Mouse (Mus musculus): Measurements from ENCODE around the gene Tgif1. TPM values are rescaled to one million over a fixed set of nuclear protein-coding genes. Genes with fewer than 3 reads are reported as not detected.

Gene Tgif1
- polyA plus RNA-seq, 1 experiment, result 26.4 TPM

- Histone ChIP-seq H3K4me1 (ENCODE audit: control insufficient read depth, insufficient read depth, insufficient read length, low read length) (peaks cover 9% of the 10 kb centered on the region; the same call in 1 of the 2 replicates), H3K36me3 (ENCODE audit: control insufficient read depth, insufficient read depth, low read length) (no peaks in the 10 kb centered on the region), H3K27me3 (ENCODE audit: control insufficient read depth, insufficient read depth, low read length) (no peaks in the 10 kb centered on the region), H3K27ac (ENCODE audit: insufficient read depth, low read depth, low read length) (peak overlapping the region; percentile 19; the same call in 1 of the 2 replicates), H3K4me3 (ENCODE audit: low read depth, low read length) (no peak overlapping the region)
- WGBS, result 75% methylated on average over 6 of the region's 6 CpGs
- TF ChIP-seq CTCF (IDR thresholded peaks at IDR 0.05; ENCODE audit: extremely low read depth, insufficient read length, insufficient replicate concordance, low read depth, low read length) (no peak), POLR2A (IDR thresholded peaks at IDR 0.05; ENCODE audit: low read depth, low read length) (no peak)
These were observed 13.3 kb upstream of the Tgif1 start for GRCm38 (mm10) chr17:70866538-70867114.

GRCm38 (mm10) chr17:70866029-70866428 lies 12.7 kb upstream of the Tgif1 start:
- Histone ChIP-seq H3K36me3 (ENCODE audit: control insufficient read depth, insufficient read depth, low read length) (no peaks in the 10 kb centered on the region), H3K27me3 (ENCODE audit: control insufficient read depth, insufficient read depth, low read length) (no peaks in the 10 kb centered on the region), H3K4me3 (ENCODE audit: low read depth, low read length) (no peak overlapping the region), H3K4me1 (ENCODE audit: control insufficient read depth, insufficient read depth, insufficient read length, low read length) (peaks cover 9% of the 10 kb centered on the region; the same call in 1 of the 2 replicates), H3K27ac (ENCODE audit: insufficient read depth, low read depth, low read length) (peak overlapping the region; percentile 19)
- 80% methylated on average over 5 of the region's 5 CpGs for WGBS
- TF ChIP-seq CTCF (IDR thresholded peaks at IDR 0.05; ENCODE audit: extremely low read depth, insufficient read length, insufficient replicate concordance, low read depth, low read length) (no peak), POLR2A (IDR thresholded peaks at IDR 0.05; ENCODE audit: low read depth, low read length) (no peak)

DNA sequence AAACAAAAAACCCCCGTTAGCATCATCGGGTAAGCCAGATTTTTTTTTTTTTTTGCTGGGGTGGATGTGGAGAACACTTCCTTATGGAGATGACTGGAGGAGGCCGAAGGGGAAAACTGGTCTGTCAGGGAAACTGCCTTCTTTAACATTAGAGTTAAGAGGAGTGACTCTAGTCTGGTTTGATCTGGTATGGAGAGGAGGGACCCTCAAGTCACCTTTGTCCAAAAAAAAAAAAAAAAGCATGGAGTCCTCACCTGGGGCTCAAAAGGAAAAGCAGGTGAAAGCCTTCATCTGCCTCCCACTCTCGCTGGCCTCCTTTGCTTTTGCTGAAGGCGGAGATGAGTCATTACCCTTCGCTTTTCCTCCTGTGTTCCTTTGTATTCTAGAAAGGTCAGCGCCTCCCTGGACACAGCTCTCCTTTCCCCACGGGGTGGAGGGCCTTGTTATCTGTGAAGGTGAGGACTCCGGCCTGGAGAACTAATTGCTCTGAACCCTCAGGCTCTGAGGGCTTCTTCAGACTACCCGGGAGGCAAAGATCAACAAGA lies 11.8 kb upstream of the Tgif1 start:
- Histone ChIP-seq H3K27ac (ENCODE audit: insufficient read depth, low read depth, low read length) (peak overlapping the region; percentile 47), H3K27me3 (ENCODE audit: control insufficient read depth, insufficient read depth, low read length) (no peaks in the 10 kb centered on the region), H3K4me3 (ENCODE audit: low read depth, low read length) (no peak overlapping the region), H3K4me1 (ENCODE audit: control insufficient read depth, insufficient read depth, insufficient read length, low read length) (peaks cover 9% of the 10 kb centered on the region; the same call in 1 of the 2 replicates), H3K36me3 (ENCODE audit: control insufficient read depth, insufficient read depth, low read length) (no peaks in the 10 kb centered on the region)
- TF ChIP-seq CTCF (IDR thresholded peaks at IDR 0.05; ENCODE audit: extremely low read depth, insufficient read length, insufficient replicate concordance, low read depth, low read length) (no peak), POLR2A (IDR thresholded peaks at IDR 0.05; ENCODE audit: low read depth, low read length) (no peak)
- 28% methylated on average over 10 of the region's 10 CpGs for WGBS

DNA sequence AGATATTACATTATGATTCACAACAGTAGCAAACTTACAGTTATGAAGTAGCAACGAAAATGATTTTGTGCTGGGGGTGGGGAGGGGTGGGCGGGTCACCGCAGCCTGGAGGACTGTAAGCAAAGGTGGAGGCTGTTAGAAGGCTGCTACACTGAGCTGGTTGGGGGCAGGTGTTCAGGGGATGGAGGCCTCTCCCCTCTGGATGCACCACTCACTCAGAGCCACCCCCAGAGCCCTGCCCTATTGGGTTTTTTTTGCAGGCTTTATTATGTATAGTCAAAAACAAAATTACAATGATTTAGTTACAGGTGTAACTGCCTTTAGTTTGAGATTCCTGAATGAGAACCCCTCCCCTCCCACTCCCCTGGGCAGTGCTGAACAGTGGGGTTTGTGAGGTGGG lies 11.3 kb upstream of the Tgif1 start:
- Histone ChIP-seq H3K4me1 (ENCODE audit: control insufficient read depth, insufficient read depth, insufficient read length, low read length) (peaks cover 9% of the 10 kb centered on the region; the same call in 1 of the 2 replicates), H3K27me3 (ENCODE audit: control insufficient read depth, insufficient read depth, low read length) (no peaks in the 10 kb centered on the region), H3K27ac (ENCODE audit: insufficient read depth, low read depth, low read length) (0 out of 2 replicates have a peak overlapping the region, but pooled peaks have one; percentile 47), H3K4me3 (ENCODE audit: low read depth, low read length) (no peak overlapping the region), H3K36me3 (ENCODE audit: control insufficient read depth, insufficient read depth, low read length) (no peaks in the 10 kb centered on the region)
- WGBS, result 71% methylated on average over 3 of the region's 3 CpGs
- TF ChIP-seq CTCF (IDR thresholded peaks at IDR 0.05; ENCODE audit: extremely low read depth, insufficient read length, insufficient replicate concordance, low read depth, low read length) (no peak), POLR2A (IDR thresholded peaks at IDR 0.05; ENCODE audit: low read depth, low read length) (no peak)

GRCm38 (mm10) chr17:70864117-70864516 lies 10.8 kb upstream of the Tgif1 start:
- H3K27ac ChIP-seq (ENCODE audit: insufficient read depth, low read depth, low read length), result no peak overlapping the region
- no peaks in the 10 kb centered on the region for H3K27me3 ChIP-seq (ENCODE audit: control insufficient read depth, insufficient read depth, low read length)
- TF ChIP-seq POLR2A (IDR thresholded peaks at IDR 0.05; ENCODE audit: low read depth, low read length) (no peak), CTCF (IDR thresholded peaks at IDR 0.05; ENCODE audit: extremely low read depth, insufficient read length, insufficient replicate concordance, low read depth, low read length) (no peak)
- H3K4me3 ChIP-seq (ENCODE audit: low read depth, low read length), result no peak overlapping the region
- H3K4me1 ChIP-seq (ENCODE audit: control insufficient read depth, insufficient read depth, insufficient read length, low read length), result peaks cover 9% of the 10 kb centered on the region; the same call in 1 of the 2 replicates
- WGBS, result 95% methylated on average over 8 of the region's 8 CpGs
- no peaks in the 10 kb centered on the region for H3K36me3 ChIP-seq (ENCODE audit: control insufficient read depth, insufficient read depth, low read length)

DNA sequence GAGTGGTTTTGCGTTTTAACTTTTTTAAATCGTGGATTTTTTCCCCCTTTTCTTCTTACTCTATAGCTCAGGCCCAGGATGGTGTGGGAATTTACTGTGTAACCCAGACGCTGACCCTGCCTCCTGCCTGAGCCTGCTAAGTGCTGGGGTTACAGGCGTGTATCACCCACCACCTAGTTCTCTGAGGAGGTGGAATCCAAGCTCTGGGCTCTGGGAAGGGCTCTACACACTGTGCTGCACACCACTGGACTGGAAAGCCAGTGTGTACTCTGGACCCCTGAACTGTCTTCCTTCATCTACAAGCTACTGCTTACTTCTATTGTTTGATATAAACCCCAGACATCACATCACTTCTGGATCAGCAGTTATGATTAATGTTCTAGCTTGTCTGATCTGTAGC lies 5.5 kb upstream of the Tgif1 start:
- Histone ChIP-seq H3K4me1 (ENCODE audit: control insufficient read depth, insufficient read depth, insufficient read length, low read length) (peaks cover 4% of the 10 kb centered on the region; the same call in 1 of the 2 replicates), H3K4me3 (ENCODE audit: low read depth, low read length) (no peak overlapping the region), H3K27me3 (ENCODE audit: control insufficient read depth, insufficient read depth, low read length) (no peaks in the 10 kb centered on the region), H3K36me3 (ENCODE audit: control insufficient read depth, insufficient read depth, low read length) (no peaks in the 10 kb centered on the region), H3K27ac (ENCODE audit: insufficient read depth, low read depth, low read length) (no peak overlapping the region)
- 93% methylated on average over 4 of the region's 4 CpGs for WGBS
- TF ChIP-seq CTCF (IDR thresholded peaks at IDR 0.05; ENCODE audit: extremely low read depth, insufficient read length, insufficient replicate concordance, low read depth, low read length), result no peak
- TF ChIP-seq POLR2A (IDR thresholded peaks at IDR 0.05; ENCODE audit: low read depth, low read length), result no peak

DNA sequence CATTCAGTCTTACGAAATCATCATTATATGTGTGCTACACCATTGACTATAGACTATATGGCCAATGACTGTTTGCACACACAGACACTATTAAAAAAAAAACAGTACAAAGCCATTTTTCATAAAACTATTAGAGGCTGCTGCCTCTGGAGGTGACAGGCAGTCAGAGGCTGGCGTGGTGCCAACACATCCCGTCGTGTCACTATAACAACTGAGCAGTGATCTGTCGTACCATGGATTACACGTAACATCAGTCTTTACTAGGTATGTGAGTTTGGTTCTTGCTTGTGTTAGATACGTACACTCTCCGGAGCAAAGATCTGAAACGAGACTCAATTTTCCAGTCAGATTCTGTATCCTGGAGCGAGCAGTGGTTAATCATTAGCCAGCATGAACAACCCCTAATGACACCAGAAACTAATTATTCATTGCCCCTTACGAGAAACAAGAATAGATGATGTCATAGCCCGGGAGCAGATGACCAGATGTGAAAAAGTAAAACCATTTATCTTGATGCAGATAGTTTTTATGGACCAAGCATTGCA lies 3.6 kb upstream of the Tgif1 start:
- H3K27ac ChIP-seq (ENCODE audit: insufficient read depth, low read depth, low read length), result peak overlapping the region; percentile 55
- H3K4me3 ChIP-seq (ENCODE audit: low read depth, low read length), result peak overlapping the region; percentile 32
- peaks cover 4% of the 10 kb centered on the region; the same call in 1 of the 2 replicates for H3K4me1 ChIP-seq (ENCODE audit: control insufficient read depth, insufficient read depth, insufficient read length, low read length)
- no peaks in the 10 kb centered on the region for H3K27me3 ChIP-seq (ENCODE audit: control insufficient read depth, insufficient read depth, low read length)
- TF ChIP-seq CTCF (IDR thresholded peaks at IDR 0.05; ENCODE audit: extremely low read depth, insufficient read length, insufficient replicate concordance, low read depth, low read length) (no peak), POLR2A (IDR thresholded peaks at IDR 0.05; ENCODE audit: low read depth, low read length) (no peak)
- no peaks in the 10 kb centered on the region for H3K36me3 ChIP-seq (ENCODE audit: control insufficient read depth, insufficient read depth, low read length)
- 21% methylated on average over 12 of the region's 12 CpGs for WGBS

Measured in small intestine, adult 2 months (tissue).